Mouse (Mus musculus) E14TG2a.4 (cell line): ENCODE results near the gene Podn.

Source experiments
- CTCF ChIP-seq: conservative IDR thresholded peaks from 2 replicates; pipeline ENCODE4 v1.5.1; 2014; ENCODE audit warnings: low read length
- NANOG ChIP-seq: IDR thresholded peaks from 2 replicates; pipeline ENCODE4 v1.6.1; 2014; ENCODE audit warnings: borderline replicate concordance, low read length, mixed read lengths

GRCm38 (mm10) chr4:108051687-108052274 is 44.5 kb downstream of the Podn start:
- TF ChIP-seq CTCF = no peak
- no peak for TF ChIP-seq NANOG
